Mouse (Mus musculus): ENCODE data around the gene Sgpp2. TPM values are rescaled to one million over a fixed set of nuclear protein-coding genes. Genes with fewer than 3 reads are reported as not detected.

The Sgpp2 gene
- polyA plus RNA-seq, 1 experiment from 2014 or later = 20.0 TPM

DNA sequence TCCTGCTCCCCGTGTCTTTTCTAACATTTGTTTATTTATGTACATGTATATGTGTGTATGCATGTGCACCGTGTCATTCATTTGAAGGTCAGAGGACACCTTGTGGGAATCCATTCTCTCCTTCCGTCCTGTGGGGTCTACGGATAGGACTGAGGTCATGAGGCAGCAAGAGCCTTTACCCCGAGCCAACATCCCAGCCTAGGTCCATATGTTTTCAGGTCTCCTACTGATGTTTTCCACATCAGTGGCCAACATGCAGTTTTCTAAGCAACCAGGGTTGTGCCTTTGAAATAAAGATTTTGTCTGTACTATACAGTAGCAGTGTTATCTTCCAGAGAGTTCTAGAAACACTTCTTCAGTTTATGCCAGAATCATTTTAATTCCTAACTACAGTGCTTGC, 63.7 kb downstream of the Sgpp2 start:
- H3K4me3 ChIP-seq (replicated peaks) = no peak overlapping the region
- H3K27me3 ChIP-seq = no peaks in the 10 kb centered on the region
- H3K27ac ChIP-seq = no peak overlapping the region
- ATAC-seq (replicated peaks; ENCODE audit: low FRiP score) = no peak
- no peaks in the 10 kb centered on the region for H3K9me3 ChIP-seq (replicated peaks)
- H3K9ac ChIP-seq = no peak overlapping the region
- 0 out of 2 replicates have a peak, but pooled peaks cover 7% of the 10 kb centered on the region for H3K4me1 ChIP-seq
- no peak overlapping the region for H3K4me2 ChIP-seq
- no peaks in the 10 kb centered on the region for H3K36me3 ChIP-seq
- 89% methylated on average over 5 of the region's 5 CpGs for WGBS

DNA sequence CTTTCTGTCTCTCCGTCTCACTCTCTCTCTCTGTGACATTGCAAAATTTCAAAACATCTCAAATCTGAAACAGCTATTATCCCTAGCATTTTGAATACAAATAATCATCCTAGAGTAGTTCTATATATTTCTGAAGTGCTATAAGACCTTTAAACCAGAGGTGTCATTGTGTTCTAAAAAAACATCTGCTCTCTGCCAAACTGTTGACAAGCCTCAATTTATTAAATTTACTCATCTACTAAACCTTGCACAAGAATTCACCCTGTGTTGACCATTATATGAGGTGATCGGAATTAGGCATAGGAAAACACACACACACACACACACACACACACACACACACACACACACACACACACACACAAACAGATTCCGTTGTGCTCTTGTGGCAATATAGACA, 64.9 kb downstream of the Sgpp2 start:
- no peaks in the 10 kb centered on the region for H3K36me3 ChIP-seq
- H3K9me3 ChIP-seq (replicated peaks) = no peaks in the 10 kb centered on the region
- no peak overlapping the region for H3K27ac ChIP-seq
- H3K4me2 ChIP-seq = no peak overlapping the region
- H3K9ac ChIP-seq = no peak overlapping the region
- WGBS = 80% methylated on average over 3 of the region's 3 CpGs
- no peak for ATAC-seq (replicated peaks; ENCODE audit: low FRiP score)
- H3K4me3 ChIP-seq (replicated peaks) = no peak overlapping the region
- no peaks in the 10 kb centered on the region for H3K27me3 ChIP-seq
- H3K4me1 ChIP-seq = 0 out of 2 replicates have a peak, but pooled peaks cover 2% of the 10 kb centered on the region

DNA sequence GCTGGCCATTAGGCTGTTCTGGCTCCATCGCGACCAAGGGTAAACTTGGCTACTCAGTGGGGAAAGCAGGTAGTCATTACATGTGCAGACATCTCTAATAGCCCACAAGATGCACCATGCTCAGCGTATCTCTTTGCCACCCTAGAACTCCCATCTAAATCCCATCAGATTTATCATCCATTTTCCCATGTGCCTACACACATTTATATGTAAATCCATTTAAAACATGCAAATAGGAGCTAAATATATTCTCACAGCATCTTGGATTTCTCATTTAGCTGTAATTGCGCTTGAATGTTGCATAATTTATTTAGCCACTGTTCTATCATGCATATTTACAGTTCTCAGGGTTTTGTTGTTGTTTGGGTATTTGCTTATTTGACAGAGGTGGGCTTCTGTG, 70.8 kb downstream of the Sgpp2 start:
- Histone ChIP-seq H3K4me2 (no peak overlapping the region), H3K4me3 (replicated peaks) (no peak overlapping the region), H3K36me3 (no peaks in the 10 kb centered on the region), H3K9me3 (replicated peaks) (no peaks in the 10 kb centered on the region), H3K27me3 (no peaks in the 10 kb centered on the region), H3K27ac (no peak overlapping the region), H3K4me1 (no peaks in the 10 kb centered on the region), H3K9ac (no peak overlapping the region)
- no peak for ATAC-seq (replicated peaks; ENCODE audit: low FRiP score)
- WGBS = 94% methylated on average over 4 of the region's 4 CpGs

DNA sequence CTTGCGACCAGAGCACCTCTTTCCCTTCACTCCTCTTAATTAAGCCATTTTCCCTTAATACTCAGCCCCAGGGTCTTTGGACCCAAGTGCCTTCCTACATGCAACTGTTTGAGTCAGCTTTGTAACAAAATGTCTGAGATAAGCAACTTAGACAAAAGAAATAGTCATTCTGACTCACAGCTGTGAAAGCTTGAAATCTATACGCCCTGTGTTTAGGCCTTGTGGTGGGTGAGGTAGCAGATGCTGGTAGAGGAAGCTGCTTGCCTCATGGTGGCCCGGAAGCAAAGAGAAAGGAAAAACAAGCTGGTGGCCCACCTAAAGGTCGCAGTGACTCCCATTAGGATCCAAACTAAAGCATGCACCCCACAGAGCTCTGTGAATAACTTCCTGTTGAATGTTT, 77.7 kb downstream of the Sgpp2 start:
- Histone ChIP-seq H3K4me1 (no peaks in the 10 kb centered on the region), H3K4me3 (replicated peaks) (no peak overlapping the region), H3K4me2 (no peak overlapping the region), H3K27me3 (0 out of 2 replicates have a peak, but pooled peaks cover 3% of the 10 kb centered on the region), H3K9me3 (replicated peaks) (no peaks in the 10 kb centered on the region), H3K27ac (no peak overlapping the region), H3K36me3 (no peaks in the 10 kb centered on the region), H3K9ac (no peak overlapping the region)
- no peak for ATAC-seq (replicated peaks; ENCODE audit: low FRiP score)
- 69% methylated on average over 4 of the region's 4 CpGs for WGBS

DNA sequence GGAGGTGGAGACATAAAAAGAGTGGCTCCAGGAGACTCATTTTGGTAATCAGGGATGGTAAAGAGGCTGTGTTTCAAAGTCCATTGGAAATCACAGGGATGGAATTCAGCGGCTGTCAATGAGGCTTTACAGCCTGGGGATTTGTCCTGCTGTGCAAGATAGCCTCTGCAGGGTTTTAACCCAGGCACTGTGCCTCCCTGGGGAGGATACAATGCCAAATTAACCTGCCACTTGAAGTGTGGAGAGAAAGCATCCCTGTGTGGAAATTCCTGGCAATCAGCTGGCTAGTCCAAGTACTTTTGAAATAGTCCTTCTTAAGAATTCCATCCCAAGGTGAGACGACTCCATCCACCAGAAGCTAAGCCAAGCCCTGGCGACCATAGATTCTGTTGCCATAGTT, 78.7 kb downstream of the Sgpp2 start:
- Histone ChIP-seq H3K27me3 (0 out of 2 replicates have a peak, but pooled peaks cover 3% of the 10 kb centered on the region), H3K27ac (no peak overlapping the region), H3K4me1 (no peaks in the 10 kb centered on the region), H3K36me3 (no peaks in the 10 kb centered on the region), H3K4me3 (replicated peaks) (no peak overlapping the region), H3K9me3 (replicated peaks) (no peaks in the 10 kb centered on the region), H3K9ac (no peak overlapping the region), H3K4me2 (no peak overlapping the region)
- 17% methylated on average over 3 of the region's 3 CpGs for WGBS
- no peak for ATAC-seq (replicated peaks; ENCODE audit: low FRiP score)

DNA sequence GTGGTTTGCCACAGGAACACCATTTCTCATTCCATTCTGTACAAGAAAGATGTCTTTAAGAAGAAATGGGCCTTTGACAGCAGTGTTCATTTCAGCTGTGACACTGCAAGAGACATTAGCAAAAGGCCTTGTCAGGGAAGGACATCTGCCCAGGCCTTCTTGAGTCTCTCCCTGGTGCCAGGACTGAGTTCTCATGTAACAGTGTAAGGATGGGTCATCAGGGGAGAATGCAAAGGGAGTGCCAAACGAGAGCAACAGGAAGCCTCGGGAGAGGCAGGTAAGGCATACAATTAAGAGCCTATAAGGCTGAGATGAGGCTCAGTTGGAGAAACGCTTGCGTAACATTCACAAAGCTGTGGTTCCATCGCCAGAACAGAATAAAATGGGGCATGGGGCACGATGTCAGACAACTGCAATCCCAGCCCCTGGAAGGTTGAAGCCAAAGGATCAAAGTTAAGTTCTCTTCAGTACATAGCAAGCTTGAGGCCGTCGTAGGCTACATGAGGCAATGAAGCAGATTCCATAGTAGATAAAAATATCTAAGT, 85.1 kb downstream of the Sgpp2 start:
- H3K27me3 ChIP-seq = no peaks in the 10 kb centered on the region
- H3K27ac ChIP-seq = 0 out of 2 replicates have a peak overlapping the region, but pooled peaks have one; percentile 46
- peaks cover 8% of the 10 kb centered on the region; the same call in 1 of the 2 replicates for H3K4me1 ChIP-seq
- 61% methylated on average over 8 of the region's 8 CpGs for WGBS
- H3K9me3 ChIP-seq (replicated peaks) = no peaks in the 10 kb centered on the region
- no peak overlapping the region for H3K4me2 ChIP-seq
- no peak for ATAC-seq (replicated peaks; ENCODE audit: low FRiP score)
- H3K9ac ChIP-seq = no peak overlapping the region
- H3K36me3 ChIP-seq = no peaks in the 10 kb centered on the region
- no peak overlapping the region for H3K4me3 ChIP-seq (replicated peaks)

DNA sequence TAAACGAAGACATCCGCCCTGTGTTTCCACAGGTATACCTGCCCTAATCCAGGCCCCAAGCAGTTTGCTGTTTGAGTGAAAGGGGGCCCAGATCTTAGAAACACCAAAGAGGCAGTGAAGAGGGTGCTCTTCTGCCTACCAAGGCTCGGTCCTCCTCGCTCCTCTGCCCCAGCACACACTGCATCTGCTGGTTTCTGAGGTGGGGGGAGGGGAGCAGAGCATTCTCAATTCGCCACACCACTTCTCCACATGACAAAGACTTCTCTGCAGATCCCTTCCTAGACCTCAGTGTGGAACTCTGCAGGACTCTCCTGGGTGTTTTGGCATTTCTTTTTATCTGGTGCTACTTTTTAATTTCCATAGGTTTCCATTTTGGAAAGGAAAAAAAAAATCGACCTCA, 85.6 kb downstream of the Sgpp2 start:
- Histone ChIP-seq H3K27ac (0 out of 2 replicates have a peak overlapping the region, but pooled peaks have one; percentile 46), H3K4me1 (peaks cover 8% of the 10 kb centered on the region; the same call in 1 of the 2 replicates), H3K9ac (no peak overlapping the region), H3K36me3 (no peaks in the 10 kb centered on the region), H3K9me3 (replicated peaks) (no peaks in the 10 kb centered on the region), H3K27me3 (no peaks in the 10 kb centered on the region), H3K4me2 (no peak overlapping the region), H3K4me3 (replicated peaks) (no peak overlapping the region)
- ATAC-seq (replicated peaks; ENCODE audit: low FRiP score) = no peak
- 50% methylated on average over 6 of the region's 6 CpGs for WGBS

DNA sequence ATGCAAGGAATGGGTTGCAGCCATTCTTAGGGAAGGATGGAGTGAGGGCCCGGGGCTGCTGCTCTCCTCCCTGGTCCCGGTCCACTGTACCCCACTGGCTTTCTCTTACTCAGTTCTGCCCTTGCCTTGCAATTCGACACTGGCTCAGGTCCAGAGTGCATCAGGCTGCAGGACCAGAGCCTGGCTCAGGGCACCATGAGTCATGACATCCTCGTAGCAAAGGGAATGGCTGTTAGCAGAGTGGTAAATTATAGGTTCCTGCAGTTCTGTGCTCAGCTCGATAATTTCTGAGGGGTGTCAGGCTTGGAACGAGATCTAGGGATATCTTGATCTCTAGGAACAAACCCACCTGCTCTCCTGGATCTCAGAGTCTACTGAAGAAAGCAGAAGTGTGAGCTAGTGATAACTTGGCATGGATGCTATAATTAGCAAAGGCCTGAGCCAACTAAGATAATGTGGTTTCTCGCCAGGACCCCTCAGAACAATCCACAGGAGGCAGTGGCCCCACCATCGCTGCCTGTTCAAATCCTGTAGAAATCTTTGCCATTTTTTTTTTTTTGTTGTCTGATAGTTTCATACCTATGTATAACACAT, 86.3 kb downstream of the Sgpp2 start:
- Histone ChIP-seq H3K27ac (peak overlapping the region; percentile 46; the same call in 1 of the 2 replicates), H3K9ac (no peak overlapping the region), H3K4me1 (peaks cover 8% of the 10 kb centered on the region; the same call in 1 of the 2 replicates), H3K27me3 (no peaks in the 10 kb centered on the region), H3K36me3 (no peaks in the 10 kb centered on the region), H3K4me2 (no peak overlapping the region), H3K9me3 (replicated peaks) (no peaks in the 10 kb centered on the region), H3K4me3 (replicated peaks) (no peak overlapping the region)
- ATAC-seq (replicated peaks; ENCODE audit: low FRiP score) = 0 out of 2 replicates have a peak, but pooled peaks have one; percentile 36
- WGBS = 32% methylated on average over 8 of the region's 8 CpGs

DNA sequence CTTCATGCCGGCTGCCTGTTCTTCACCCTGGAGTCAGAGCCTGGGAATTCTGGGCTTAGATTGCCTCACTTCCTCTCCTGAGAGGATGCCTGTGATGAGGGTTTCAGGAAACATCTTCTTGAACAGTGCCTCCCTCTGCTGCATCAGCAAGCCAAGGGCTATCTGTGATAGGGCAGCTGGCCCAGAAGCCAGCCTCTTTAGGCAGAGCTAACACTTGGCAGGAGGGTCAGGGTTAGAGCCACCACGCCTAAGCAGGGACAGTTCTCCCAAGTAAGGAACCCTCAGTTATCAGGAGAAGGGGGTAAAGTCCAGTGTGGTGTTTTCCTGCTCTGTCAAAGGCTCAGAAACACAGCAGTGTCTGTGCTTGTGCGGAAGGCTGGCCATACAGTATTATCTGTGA, 89.6 kb downstream of the Sgpp2 start:
- no peak for ATAC-seq (replicated peaks; ENCODE audit: low FRiP score)
- 76% methylated on average over 3 of the region's 3 CpGs for WGBS
- no peak overlapping the region for H3K9ac ChIP-seq
- H3K27me3 ChIP-seq = no peaks in the 10 kb centered on the region
- H3K4me3 ChIP-seq (replicated peaks) = no peak overlapping the region
- no peak overlapping the region for H3K27ac ChIP-seq
- H3K4me2 ChIP-seq = no peak overlapping the region
- no peaks in the 10 kb centered on the region for H3K36me3 ChIP-seq
- H3K4me1 ChIP-seq = peaks cover 8% of the 10 kb centered on the region; the same call in 1 of the 2 replicates
- H3K9me3 ChIP-seq (replicated peaks) = no peaks in the 10 kb centered on the region

DNA sequence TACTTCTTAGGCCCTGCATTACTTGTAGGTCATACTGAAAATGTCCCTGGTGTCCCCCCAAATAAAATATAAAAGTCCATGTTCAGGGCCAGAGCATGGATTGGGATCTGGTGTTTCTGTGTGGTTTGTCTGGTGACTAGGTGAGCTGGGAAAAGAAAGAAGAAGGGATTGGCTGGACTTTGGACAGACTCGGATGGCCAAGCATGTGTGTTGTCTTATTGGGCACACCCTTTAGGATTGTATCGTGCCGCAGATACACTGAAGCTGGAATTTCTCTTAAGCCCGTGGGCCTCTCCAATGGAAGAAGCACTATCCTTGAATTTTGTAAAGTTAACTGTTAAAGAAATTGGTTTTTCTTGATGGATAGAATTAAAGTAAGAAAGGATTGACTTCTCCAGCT, 91.3 kb downstream of the Sgpp2 start:
- WGBS = 93% methylated on average over 4 of the region's 4 CpGs

DNA sequence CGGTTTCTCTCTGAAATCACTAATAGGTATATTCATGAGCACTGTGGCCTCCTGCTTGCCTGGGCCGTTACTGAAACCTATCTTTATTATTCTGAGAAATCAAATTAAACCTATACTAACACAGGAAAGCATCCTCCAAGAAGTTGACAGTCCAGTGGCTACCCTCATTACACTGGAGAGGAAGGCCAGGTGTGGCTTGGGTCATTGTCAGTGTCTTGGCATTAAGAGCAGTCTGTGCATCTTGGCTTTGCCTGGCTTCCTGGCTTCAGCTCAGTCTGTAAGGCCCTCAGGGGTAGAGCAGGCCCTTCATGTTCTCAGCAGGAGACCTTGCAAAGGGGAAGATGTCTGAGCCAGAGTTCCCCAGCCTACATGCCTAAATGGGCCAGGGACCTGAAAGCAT, 99.3 kb downstream of the Sgpp2 start:
- no peak overlapping the region for H3K27ac ChIP-seq
- no peak overlapping the region for H3K4me3 ChIP-seq (replicated peaks)
- H3K27me3 ChIP-seq = no peaks in the 10 kb centered on the region
- no peak overlapping the region for H3K9ac ChIP-seq
- 0 out of 2 replicates have a peak, but pooled peaks cover 4% of the 10 kb centered on the region for H3K4me1 ChIP-seq
- 89% methylated on average over 2 of the region's 2 CpGs for WGBS
- no peaks in the 10 kb centered on the region for H3K36me3 ChIP-seq
- H3K9me3 ChIP-seq (replicated peaks) = no peaks in the 10 kb centered on the region
- H3K4me2 ChIP-seq = no peak overlapping the region
- ATAC-seq (replicated peaks; ENCODE audit: low FRiP score) = no peak

More for the DNA sequence above, 91.3 kb downstream of the Sgpp2 start:
- Histone ChIP-seq H3K27me3 (no peaks in the 10 kb centered on the region), H3K27ac (no peak overlapping the region), H3K9ac (no peak overlapping the region), H3K4me2 (no peak overlapping the region), H3K4me1 (0 out of 2 replicates have a peak, but pooled peaks cover under 1% of the 10 kb centered on the region), H3K4me3 (replicated peaks) (no peak overlapping the region), H3K36me3 (no peaks in the 10 kb centered on the region), H3K9me3 (replicated peaks) (no peaks in the 10 kb centered on the region)
- ATAC-seq (replicated peaks; ENCODE audit: low FRiP score) = no peak

DNA sequence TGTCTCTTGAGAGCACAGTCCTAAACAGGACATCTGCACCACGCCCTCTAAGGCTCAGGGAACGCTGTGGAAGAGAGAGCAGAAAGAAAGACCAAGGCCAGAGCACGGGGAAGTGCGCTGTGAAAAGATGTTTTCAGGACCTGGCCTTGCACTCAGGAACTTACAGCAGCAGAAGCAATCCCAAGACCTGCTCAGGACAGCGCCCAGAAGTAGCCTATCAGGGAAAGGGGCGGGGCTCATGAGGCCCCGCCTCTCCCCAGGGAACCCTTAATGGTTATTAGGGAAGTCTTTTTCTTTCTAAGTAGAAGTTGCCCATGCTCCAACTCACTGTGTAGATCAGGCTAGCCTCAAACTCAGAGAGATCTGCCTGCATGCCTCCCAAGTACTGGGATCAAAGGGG, 102.5 kb downstream of the Sgpp2 start:
- peak; percentile 60 for ATAC-seq (replicated peaks; ENCODE audit: low FRiP score)
- peaks cover 8% of the 10 kb centered on the region for H3K36me3 ChIP-seq
- WGBS = 26% methylated on average over 7 of the region's 7 CpGs

More for the DNA sequence above, 102.5 kb downstream of the Sgpp2 start:
- Histone ChIP-seq H3K27ac (no peak overlapping the region), H3K4me2 (no peak overlapping the region), H3K4me1 (0 out of 2 replicates have a peak, but pooled peaks cover 4% of the 10 kb centered on the region), H3K9ac (no peak overlapping the region), H3K27me3 (no peaks in the 10 kb centered on the region), H3K9me3 (replicated peaks) (no peaks in the 10 kb centered on the region), H3K4me3 (replicated peaks) (no peak overlapping the region)
